Mouse (Mus musculus) heart, embryonic 15.5 days (tissue): ENCODE data around the gene Zfp59. TPM values are rescaled to one million over a fixed set of nuclear protein-coding genes. Genes with fewer than 3 reads are reported as not detected.

ENCODE experiments used
- ATAC-seq: fragments of 200-750 bp; cut with Nextera tagmentation; replicated peaks from 2 replicates; pipeline ENCODE4 v1.8.0; 2017; ENCODE audit warnings: low read depth, moderate TSS enrichment; ENCODE audit not compliant: insufficient number of reproducible peaks, insufficient read depth, low FRiP score
- H3K27ac ChIP-seq: fragments of 300-500 bp; sonication (generic); 2 replicates; pipeline ENCODE4 v1.5.1; 2015; ENCODE audit warnings: mild to moderate bottlenecking, inconsistent platforms
- H3K27me3 ChIP-seq: fragments of 300-500 bp; sonication (generic); 2 replicates; pipeline ENCODE4 v1.6.1; 2015; ENCODE audit warnings: inconsistent platforms
- H3K36me3 ChIP-seq: fragments of 300-500 bp; sonication (generic); 2 replicates; pipeline ENCODE4 v1.6.1; 2015; ENCODE audit warnings: mild to moderate bottlenecking, inconsistent platforms
- H3K4me1 ChIP-seq: fragments of 300-500 bp; sonication (generic); replicated peaks from 2 replicates; pipeline ENCODE4 v1.6.1; 2015; ENCODE audit warnings: inconsistent platforms
- H3K4me2 ChIP-seq: fragments of 300-500 bp; sonication (generic); 2 replicates; pipeline ENCODE4 v1.6.1; 2015; ENCODE audit warnings: inconsistent platforms, mild to moderate bottlenecking, moderate library complexity
- H3K4me3 ChIP-seq: fragments of 300-500 bp; sonication (generic); 2 replicates; pipeline ENCODE4 v1.5.1; 2015; ENCODE audit warnings: mild to moderate bottlenecking, inconsistent platforms
- H3K9ac ChIP-seq: fragments of 300-500 bp; sonication (generic); 2 replicates; pipeline ENCODE4 v1.6.1; 2015; ENCODE audit warnings: mild to moderate bottlenecking, inconsistent platforms
- H3K9me3 ChIP-seq: fragments of 300-500 bp; sonication (generic); replicated peaks from 2 replicates; pipeline ENCODE4 v1.6.1; 2016; ENCODE audit warnings: inconsistent platforms
- WGBS: fragments of 180-500 bp; shearing (Covaris S2); methylation state at CpG from one replicate; pipeline ENCODE4 v1.1.7; 2015; ENCODE audit warnings: mixed read lengths; 5-methylcytosine and 5-hydroxymethylcytosine counted together
- polyA plus RNA-seq: library from polyadenylated mRNA; unstranded; fragments of >200 nt; fragmentation: Nextera tagmentation; extraction: Ambion mirVana; gene quantifications from 2 replicates; pipeline ENCODE4 v1.2.1, GENCODE M21; 2015

The Zfp59 gene
- polyA plus RNA-seq, 1 experiment from 2014 or later = 4.6 TPM

DNA sequence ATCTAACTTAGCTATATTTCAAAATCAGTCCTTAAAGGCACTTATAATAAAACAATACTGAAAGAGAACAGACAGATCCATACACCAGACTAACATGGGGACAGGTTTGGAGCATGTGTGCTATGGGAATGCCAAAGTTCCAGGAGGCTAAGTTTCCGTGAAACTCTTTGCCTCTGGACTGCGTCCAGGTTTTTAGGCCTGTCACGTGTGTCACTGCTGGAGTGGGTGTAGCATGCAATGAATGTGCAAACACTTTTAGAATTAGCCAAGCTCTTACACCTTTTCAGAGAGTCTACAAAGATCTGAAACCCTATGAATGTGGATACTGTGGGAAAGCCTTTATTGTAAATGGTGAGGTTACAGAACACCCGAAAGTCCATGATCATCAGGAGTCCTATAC is 43.3 kb downstream of the Zfp59 start:
- no peak; the same call in 1 of the 2 replicates for ATAC-seq
- Histone ChIP-seq H3K36me3 (peaks cover 56% of the 10 kb centered on the region), H3K4me2 (no peak overlapping the region), H3K9me3 (no peaks in the 10 kb centered on the region; the same call in 1 of the 2 replicates), H3K4me1 (0 out of 2 replicates have a peak, but pooled peaks cover 3% of the 10 kb centered on the region), H3K27me3 (no peaks in the 10 kb centered on the region), H3K4me3 (no peak overlapping the region), H3K27ac (peak overlapping the region; percentile 20; the same call in 1 of the 2 replicates), H3K9ac (no peak overlapping the region)
- WGBS = 72% methylated on average over 4 of the region's 4 CpGs

DNA sequence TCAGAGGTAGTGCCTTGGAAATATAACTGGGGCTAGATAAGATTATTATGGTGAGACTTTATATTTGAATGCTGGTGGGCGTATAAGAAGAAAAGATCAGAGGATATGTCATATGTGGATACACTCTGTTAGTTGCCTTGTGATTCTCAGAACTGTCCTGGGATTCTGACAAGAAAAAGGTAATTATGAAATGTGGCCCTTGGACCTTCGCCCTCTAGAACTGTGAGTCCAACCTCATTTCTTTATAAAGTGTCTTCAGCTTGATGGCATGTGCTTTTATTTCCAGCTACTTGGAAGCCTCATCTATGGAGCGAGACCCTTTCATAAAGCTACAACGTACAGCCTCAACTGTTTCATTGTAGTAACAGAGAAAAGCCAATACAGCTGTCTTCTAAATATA is 62.2 kb downstream of the Zfp59 start:
- Histone ChIP-seq H3K4me1 (no peaks in the 10 kb centered on the region), H3K4me2 (no peak overlapping the region), H3K4me3 (no peak overlapping the region), H3K36me3 (no peaks in the 10 kb centered on the region), H3K27me3 (no peaks in the 10 kb centered on the region), H3K9ac (no peak overlapping the region), H3K27ac (no peak overlapping the region), H3K9me3 (no peaks in the 10 kb centered on the region)
- WGBS = 86% methylated on average over 4 of the region's 4 CpGs
- ATAC-seq = no peak

DNA sequence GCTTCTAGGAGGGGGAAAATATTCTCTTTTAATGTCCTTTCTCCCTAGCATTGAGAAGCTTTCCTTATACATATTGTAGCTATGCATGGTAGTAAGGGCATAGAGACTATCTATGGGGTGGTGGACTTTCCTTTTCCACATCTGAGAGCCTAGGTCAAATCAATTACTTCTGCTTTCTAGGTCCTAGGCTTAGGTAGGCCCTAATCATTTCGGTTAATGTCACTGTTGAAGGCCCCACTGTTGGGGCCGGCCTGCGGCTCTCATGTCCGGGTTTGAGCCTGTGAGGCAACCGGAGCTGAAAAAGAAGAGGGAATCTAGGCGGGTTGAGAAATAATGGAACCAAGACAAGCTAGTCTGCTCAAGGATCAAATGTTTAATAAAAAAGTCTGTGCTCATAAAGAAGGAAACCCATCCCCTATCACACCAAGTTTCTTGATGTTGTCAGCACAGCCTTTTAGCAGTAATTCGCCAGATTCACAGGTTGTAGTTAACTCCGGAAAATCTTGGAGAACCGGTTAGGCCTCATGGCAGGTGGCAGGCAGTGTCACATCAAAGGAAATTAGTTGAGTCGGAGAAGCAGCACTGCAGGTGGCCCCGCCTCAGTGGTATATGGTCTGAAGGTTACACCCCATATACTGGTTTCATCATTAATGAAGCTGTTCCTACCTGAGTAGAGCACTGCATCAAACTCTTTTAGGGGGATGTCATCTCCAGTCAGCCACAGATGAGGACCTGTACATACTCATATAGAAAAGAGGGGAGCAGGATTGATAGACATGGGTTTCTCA is 66.8 kb downstream of the Zfp59 start:
- 66% methylated on average over 11 of the region's 11 CpGs for WGBS
- Histone ChIP-seq H3K9ac (no peak overlapping the region), H3K4me3 (no peak overlapping the region), H3K9me3 (no peaks in the 10 kb centered on the region), H3K27ac (no peak overlapping the region), H3K4me1 (no peaks in the 10 kb centered on the region), H3K27me3 (no peaks in the 10 kb centered on the region), H3K4me2 (no peak overlapping the region), H3K36me3 (peaks cover 9% of the 10 kb centered on the region)
- no peak for ATAC-seq

Other genes with a start within 250 kb of the Zfp59 start
- gene Akt2, start 247.1 kb upstream of the Zfp59 start, polyA plus RNA-seq = 69.3 and 80.4 TPM in 2 replicates
- gene Ttc9b, start 184.7 kb upstream of the Zfp59 start, polyA plus RNA-seq = 0.58 TPM in 1 of 2 replicates, not detected in the other
- 3.7 and 4.5 TPM in 2 replicates for gene Map3k10, start 164.0 kb upstream of the Zfp59 start, polyA plus RNA-seq
- gene Zfp607b, start 149.3 kb upstream of the Zfp59 start, polyA plus RNA-seq = 2.0 and 2.9 TPM in 2 replicates
- gene Zfp60, start 107.2 kb upstream of the Zfp59 start, polyA plus RNA-seq = 15.4 and 21.9 TPM in 2 replicates
- gene Zfp626, start 31.4 kb upstream of the Zfp59 start, polyA plus RNA-seq = 0.99 and 1.1 TPM in 2 replicates
- gene Zfp607a, start 18.9 kb downstream of the Zfp59 start, polyA plus RNA-seq = 3.4 and 3.8 TPM in 2 replicates
- 6.8 and 7.1 TPM in 2 replicates for gene Zfp974, start 90.9 kb downstream of the Zfp59 start, polyA plus RNA-seq
- gene Zfp780b, start 140.6 kb downstream of the Zfp59 start, polyA plus RNA-seq = 12.3 and 14.3 TPM in 2 replicates
- gene Zfp850, start 175.5 kb downstream of the Zfp59 start, polyA plus RNA-seq = 1.7 and 1.9 TPM in 2 replicates
- gene Psmc4, start 211.5 kb downstream of the Zfp59 start, polyA plus RNA-seq = 195 and 209 TPM in 2 replicates
- 0.06 and 0.55 TPM in 2 replicates for gene Fcgbp, start 232.6 kb downstream of the Zfp59 start, polyA plus RNA-seq